Mouse (Mus musculus) kidney, embryonic 14.5 days (tissue): ENCODE results near the gene Nsmce4a. TPM values are rescaled to one million over a fixed set of nuclear protein-coding genes. Genes with fewer than 3 reads are reported as not detected.

Experiments
- ATAC-seq: fragments of 200-750 bp; cut with Nextera tagmentation; 2 replicates; pipeline ENCODE4 v1.8.0; 2017; ENCODE audit warnings: moderate number of reproducible peaks, mild to moderate bottlenecking, moderate TSS enrichment, moderate library complexity; ENCODE audit not compliant: low FRiP score, low TSS enrichment
- H3K27ac ChIP-seq: fragments of 300-500 bp; sonication (generic); 2 replicates; pipeline ENCODE4 v1.5.1; 2014; ENCODE audit warnings: low read depth, mild to moderate bottlenecking, low read length, moderate library complexity, mixed read lengths
- H3K27me3 ChIP-seq: fragments of 300-500 bp; sonication (generic); 2 replicates; pipeline ENCODE4 v1.6.1; 2014; ENCODE audit warnings: mild to moderate bottlenecking, low read length; ENCODE audit not compliant: control insufficient read depth, insufficient read depth
- H3K36me3 ChIP-seq: fragments of 300-500 bp; sonication (generic); 2 replicates; pipeline ENCODE4 v1.6.1; 2014; ENCODE audit warnings: low read length, mixed read lengths; ENCODE audit not compliant: control insufficient read depth, insufficient read depth
- H3K4me1 ChIP-seq: fragments of 300-500 bp; sonication (generic); 2 replicates; pipeline ENCODE4 v1.6.1; 2014; ENCODE audit warnings: low read length, mixed read lengths; ENCODE audit not compliant: control insufficient read depth, insufficient read depth
- H3K4me2 ChIP-seq: fragments of 300-500 bp; sonication (generic); replicated peaks from 2 replicates; pipeline ENCODE4 v1.6.1; 2014; ENCODE audit warnings: low read depth, mild to moderate bottlenecking, low read length
- H3K4me3 ChIP-seq: fragments of 300-500 bp; sonication (generic); 2 replicates; pipeline ENCODE4 v1.5.1; 2014; ENCODE audit warnings: mild to moderate bottlenecking, low read length
- H3K9ac ChIP-seq: fragments of 300-500 bp; sonication (generic); 2 replicates; pipeline ENCODE4 v1.6.1; 2014; ENCODE audit warnings: low read depth, mild to moderate bottlenecking, low read length, moderate library complexity
- H3K9me3 ChIP-seq: fragments of 300-500 bp; sonication (generic); 2 replicates; pipeline ENCODE4 v1.6.1; 2016; ENCODE audit warnings: low read length; ENCODE audit not compliant: control insufficient read depth
- WGBS: fragments of 180-500 bp; shearing (Covaris S2); extraction: QIAGEN DNeasy Blood & Tissue Kit; methylation state at CpG from one replicate; pipeline ENCODE4 v1.1.7; 2014; 5-methylcytosine and 5-hydroxymethylcytosine counted together
- polyA plus RNA-seq: library from polyadenylated mRNA; unstranded; fragments of >200 nt; fragmentation: Nextera tagmentation; extraction: Ambion mirVana; gene quantifications from 2 replicates; pipeline ENCODE4 v1.2.1, GENCODE M21; 2014

Nsmce4a gene
- polyA plus RNA-seq, 1 experiment from 2014 or later, result 228 TPM

DNA sequence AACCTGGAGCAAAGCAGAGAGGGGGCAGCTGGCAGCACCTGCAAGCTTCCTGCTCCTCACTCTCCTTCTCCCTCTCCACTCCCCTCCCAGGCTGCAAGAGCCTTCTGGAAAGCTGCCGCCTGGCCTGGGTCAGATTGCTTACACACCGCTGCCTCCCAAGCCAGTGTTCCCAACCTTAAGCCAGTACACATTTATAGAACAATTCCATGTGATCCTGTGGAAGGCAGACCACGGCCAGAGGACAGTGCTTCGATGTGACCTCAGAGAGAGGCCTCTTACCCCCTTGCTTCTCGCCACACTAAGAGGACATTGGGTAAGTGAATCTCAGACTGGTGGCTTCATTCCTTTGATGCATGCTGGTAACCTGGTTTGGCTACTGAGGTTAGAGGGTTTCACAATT is 20.1 kb downstream of the Nsmce4a start:
- Histone ChIP-seq H3K36me3 (no peaks in the 10 kb centered on the region), H3K27me3 (no peaks in the 10 kb centered on the region), H3K4me3 (no peak overlapping the region), H3K9ac (no peak overlapping the region), H3K4me1 (no peaks in the 10 kb centered on the region), H3K27ac (no peak overlapping the region), H3K4me2 (no peak overlapping the region), H3K9me3 (no peaks in the 10 kb centered on the region; the same call in 1 of the 2 replicates)
- 51% methylated on average over 5 of the region's 5 CpGs for WGBS
- no peak for ATAC-seq

DNA sequence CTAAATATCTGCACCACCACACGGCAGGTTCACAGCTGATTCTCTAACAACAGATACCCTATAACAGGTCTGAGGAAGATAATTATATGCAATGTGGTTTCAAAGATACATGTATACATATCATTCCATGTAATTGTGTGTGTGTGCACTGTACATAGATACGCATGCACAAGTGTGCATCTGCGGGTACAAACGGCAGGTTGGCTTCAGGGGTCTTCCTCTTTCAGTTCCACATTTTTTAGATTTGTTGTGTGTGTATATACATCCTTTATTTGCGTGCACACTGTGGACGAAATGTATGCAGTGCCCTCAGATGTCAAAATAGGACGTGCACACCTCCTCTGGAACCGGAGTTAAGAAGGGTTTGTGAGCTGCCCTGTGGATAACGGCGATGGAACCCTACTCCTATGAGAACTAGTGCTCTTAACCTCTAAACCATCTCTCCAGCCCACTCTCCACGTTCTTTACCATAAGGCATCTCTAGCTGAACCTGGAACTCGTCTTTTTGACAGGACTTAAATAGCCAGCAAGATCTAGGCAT is 25.2 kb downstream of the Nsmce4a start:
- Histone ChIP-seq H3K4me2 (0 out of 2 replicates have a peak overlapping the region, but pooled peaks have one; percentile 4), H3K9me3 (no peaks in the 10 kb centered on the region; the same call in 1 of the 2 replicates), H3K9ac (peak overlapping the region; percentile 99; the same call in 1 of the 2 replicates), H3K4me1 (peaks cover 9% of the 10 kb centered on the region), H3K36me3 (peaks cover 26% of the 10 kb centered on the region), H3K27me3 (no peaks in the 10 kb centered on the region), H3K4me3 (peak overlapping the region; percentile 94; the same call in 1 of the 2 replicates), H3K27ac (no peak overlapping the region)
- ATAC-seq, result no peak
- 87% methylated on average over 12 of the region's 12 CpGs for WGBS

DNA sequence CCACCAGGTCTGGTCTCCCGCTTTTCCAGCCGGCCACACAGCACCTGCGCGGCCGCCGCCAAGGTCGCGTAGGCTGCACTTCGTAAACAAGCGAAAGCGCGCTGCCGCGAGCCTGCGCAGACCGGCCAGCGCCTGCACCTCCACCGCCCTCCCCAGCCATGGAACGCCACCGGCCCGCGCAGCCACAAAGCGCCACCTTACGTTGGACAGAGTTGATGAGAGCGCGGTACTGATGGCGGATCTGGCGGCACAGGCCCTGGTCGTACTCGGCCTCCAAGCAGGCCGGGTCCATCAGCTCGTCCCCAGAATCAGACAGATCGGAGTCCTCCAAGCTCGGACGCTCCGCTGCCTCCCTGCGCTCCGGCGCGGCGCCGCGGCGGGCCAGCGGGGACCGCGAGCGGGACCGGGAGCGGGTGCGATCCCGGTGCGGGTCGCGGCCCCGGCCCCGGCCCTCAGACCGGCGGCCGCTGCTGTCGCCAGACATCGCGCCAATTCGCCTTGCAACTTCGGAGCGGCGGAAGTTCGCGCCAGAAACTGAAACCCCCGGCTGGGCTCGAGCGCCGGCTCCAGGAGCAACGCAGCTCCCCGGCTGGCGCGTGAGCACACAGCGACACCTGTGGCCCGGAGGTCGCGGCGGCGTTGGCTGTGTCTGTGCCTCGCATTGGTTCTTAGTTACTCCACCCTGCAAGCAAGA is 26.0 kb downstream of the Nsmce4a start:
- Histone ChIP-seq H3K9me3 (no peaks in the 10 kb centered on the region; the same call in 1 of the 2 replicates), H3K4me2 (peak overlapping the region; percentile 88), H3K36me3 (peaks cover 33% of the 10 kb centered on the region), H3K27me3 (no peaks in the 10 kb centered on the region), H3K4me3 (peak overlapping the region; percentile 94), H3K27ac (peak overlapping the region; percentile 100), H3K9ac (peak overlapping the region; percentile 99), H3K4me1 (peaks cover 9% of the 10 kb centered on the region)
- ATAC-seq, result peak; percentile 95
- WGBS, result under 1% methylated on average over 76 of the region's 84 CpGs

DNA sequence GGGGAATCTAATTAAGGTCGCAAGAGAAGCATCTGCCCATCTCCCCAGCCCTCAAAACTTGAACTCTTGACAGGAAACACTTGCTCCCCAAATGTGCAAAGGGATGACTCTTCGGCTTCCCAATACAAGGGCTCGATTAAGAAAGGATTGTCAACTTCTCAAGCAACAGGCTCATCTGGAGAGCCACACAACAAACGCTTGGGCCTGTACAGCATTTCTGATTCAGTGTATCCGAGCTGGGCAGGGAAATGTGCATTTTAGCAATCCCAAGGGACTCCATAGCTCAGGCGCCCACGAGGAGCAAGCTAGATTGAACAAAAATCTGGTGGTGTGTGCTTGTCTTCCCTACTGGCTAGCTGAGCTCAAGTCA is 26.5 kb downstream of the Nsmce4a start:
- H3K4me1 ChIP-seq, result peaks cover 9% of the 10 kb centered on the region

DNA sequence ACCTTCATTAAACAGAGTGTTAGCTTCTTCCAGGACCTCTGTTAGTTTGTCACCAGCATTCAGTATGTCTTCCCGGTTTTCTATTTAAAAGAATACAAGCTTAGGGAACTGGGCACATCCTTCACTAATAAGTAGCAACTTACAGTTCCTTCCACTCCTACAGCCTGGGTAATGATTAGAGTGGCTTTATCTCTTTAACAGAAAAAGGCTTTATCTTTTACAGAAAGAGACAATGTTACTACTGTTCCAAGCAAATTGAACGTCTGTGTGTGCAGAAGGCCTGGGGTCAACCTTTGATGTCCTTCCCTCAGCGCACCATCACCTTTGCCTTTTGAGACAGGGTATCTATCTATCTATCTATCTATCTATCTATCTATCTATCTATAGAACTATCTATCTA is 27.0 kb downstream of the Nsmce4a start:
- peaks cover 9% of the 10 kb centered on the region for H3K4me1 ChIP-seq
- no peaks in the 10 kb centered on the region; the same call in 1 of the 2 replicates for H3K9me3 ChIP-seq
- peak overlapping the region; percentile 100 for H3K27ac ChIP-seq
- no peaks in the 10 kb centered on the region for H3K27me3 ChIP-seq
- H3K4me2 ChIP-seq, result peak overlapping the region; percentile 88
- peak overlapping the region; percentile 99 for H3K9ac ChIP-seq
- peak overlapping the region; percentile 94 for H3K4me3 ChIP-seq
- ATAC-seq, result no peak
- WGBS, result 42% methylated on average over 3 of the region's 3 CpGs
- peaks cover 42% of the 10 kb centered on the region for H3K36me3 ChIP-seq

More for the DNA sequence above, 26.5 kb downstream of the Nsmce4a start:
- H3K36me3 ChIP-seq, result peaks cover 38% of the 10 kb centered on the region
- H3K27ac ChIP-seq, result peak overlapping the region; percentile 100
- no peaks in the 10 kb centered on the region; the same call in 1 of the 2 replicates for H3K9me3 ChIP-seq
- peak overlapping the region; percentile 94 for H3K4me3 ChIP-seq
- peak overlapping the region; percentile 99 for H3K9ac ChIP-seq
- no peaks in the 10 kb centered on the region for H3K27me3 ChIP-seq
- H3K4me2 ChIP-seq, result peak overlapping the region; percentile 88
- no peak for ATAC-seq
- 7% methylated on average over 7 of the region's 7 CpGs for WGBS

DNA sequence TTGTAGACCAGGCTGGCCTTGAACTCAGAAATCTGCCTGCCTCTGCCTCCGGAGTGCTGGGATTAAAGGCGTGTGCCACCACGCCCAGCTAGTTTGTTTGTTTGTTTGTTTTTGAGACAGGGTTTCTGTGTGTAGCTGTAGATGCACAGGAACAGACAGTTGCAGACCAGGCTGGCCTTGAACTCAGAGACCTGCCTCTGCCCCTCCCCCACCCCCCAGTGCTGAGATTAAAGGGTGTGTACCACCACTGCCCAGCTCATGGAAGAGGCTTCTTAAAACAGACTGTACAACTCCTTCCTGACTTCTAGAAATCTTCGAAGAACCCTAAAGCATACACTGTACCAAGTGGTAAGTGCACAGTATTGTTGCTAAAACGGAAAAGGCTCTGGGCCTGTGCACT is 27.5 kb downstream of the Nsmce4a start:
- no peak overlapping the region for H3K27ac ChIP-seq
- no peak for ATAC-seq
- 86% methylated on average over 5 of the region's 5 CpGs for WGBS

DNA sequence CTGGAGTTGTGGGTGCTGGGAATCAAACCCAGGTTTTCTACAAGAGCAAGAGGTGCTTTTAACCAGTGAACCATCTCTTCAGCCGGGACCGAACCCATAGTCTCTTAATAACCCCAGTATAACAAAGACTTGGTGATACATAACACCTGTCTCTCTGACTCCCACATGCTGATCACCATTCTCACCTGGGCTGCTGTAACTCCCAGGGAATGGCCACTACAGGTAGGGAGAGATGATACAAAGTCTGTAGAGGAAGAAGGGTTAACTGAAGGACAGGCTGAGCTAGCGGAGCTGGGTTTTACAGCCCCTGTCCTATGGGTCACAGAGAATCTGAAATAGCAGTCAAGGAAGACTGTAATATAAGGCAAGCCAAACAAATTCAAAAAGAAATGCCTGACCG is 29.7 kb downstream of the Nsmce4a start:
- Histone ChIP-seq H3K4me3 (no peak overlapping the region), H3K4me1 (peaks cover 9% of the 10 kb centered on the region), H3K4me2 (no peak overlapping the region), H3K9me3 (no peaks in the 10 kb centered on the region), H3K9ac (no peak overlapping the region), H3K27me3 (no peaks in the 10 kb centered on the region), H3K27ac (no peak overlapping the region), H3K36me3 (peaks cover 67% of the 10 kb centered on the region)
- WGBS, result 89% methylated on average over 4 of the region's 4 CpGs
- no peak for ATAC-seq

More for the DNA sequence above, 27.5 kb downstream of the Nsmce4a start:
- Histone ChIP-seq H3K4me1 (peaks cover 9% of the 10 kb centered on the region), H3K9me3 (no peaks in the 10 kb centered on the region; the same call in 1 of the 2 replicates), H3K36me3 (peaks cover 45% of the 10 kb centered on the region), H3K4me2 (peak overlapping the region; percentile 88), H3K27me3 (no peaks in the 10 kb centered on the region), H3K9ac (no peak overlapping the region; the same call in 1 of the 2 replicates), H3K4me3 (peak overlapping the region; percentile 94; the same call in 1 of the 2 replicates)

DNA sequence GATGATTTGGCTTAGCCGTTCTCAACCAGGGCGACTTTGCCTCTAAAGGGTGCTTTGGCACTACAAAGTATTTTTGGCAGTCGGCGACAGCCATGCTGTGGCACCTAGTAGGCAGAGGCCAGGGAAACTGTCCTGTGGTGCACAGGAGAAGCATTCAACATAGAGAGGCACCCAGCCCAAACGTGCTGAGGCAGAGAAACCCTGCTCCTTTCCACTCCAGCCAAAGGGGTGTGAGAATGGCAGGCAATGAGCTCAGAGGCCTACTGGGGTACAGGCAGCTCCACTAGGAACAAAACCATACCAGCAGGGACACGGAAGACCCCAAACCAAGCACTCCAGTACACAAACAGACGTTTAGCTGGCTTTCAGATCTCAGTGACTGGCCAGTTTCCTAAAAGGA is 32.7 kb downstream of the Nsmce4a start:
- H3K36me3 ChIP-seq, result peaks cover 93% of the 10 kb centered on the region
- no peaks in the 10 kb centered on the region for H3K27me3 ChIP-seq
- no peak overlapping the region for H3K27ac ChIP-seq
- no peak overlapping the region for H3K9ac ChIP-seq
- no peaks in the 10 kb centered on the region for H3K4me1 ChIP-seq
- H3K4me2 ChIP-seq, result no peak overlapping the region
- WGBS, result 87% methylated on average over 7 of the region's 7 CpGs
- no peaks in the 10 kb centered on the region for H3K9me3 ChIP-seq
- no peak for ATAC-seq
- H3K4me3 ChIP-seq, result no peak overlapping the region

DNA sequence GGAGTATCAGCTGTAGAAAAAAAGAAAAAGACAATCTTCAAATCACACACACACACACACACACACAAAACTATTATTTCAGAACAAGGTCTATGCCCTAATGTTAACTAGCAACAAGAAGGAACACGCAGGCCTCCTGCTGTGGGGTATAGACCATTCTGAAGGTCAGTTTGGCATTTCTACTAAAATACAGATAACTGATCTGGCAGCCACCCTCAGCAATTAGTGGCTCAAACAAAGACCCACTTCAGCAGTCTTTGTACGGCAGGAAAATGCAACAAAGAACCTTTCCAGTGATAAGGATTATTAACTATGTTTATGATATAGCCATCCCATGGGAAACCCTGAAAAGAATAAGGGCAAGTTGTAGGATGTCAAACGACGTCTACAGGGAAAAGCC is 35.9 kb downstream of the Nsmce4a start:
- no peaks in the 10 kb centered on the region for H3K27me3 ChIP-seq
- ATAC-seq, result no peak
- H3K4me3 ChIP-seq, result no peak overlapping the region
- H3K27ac ChIP-seq, result no peak overlapping the region
- H3K4me1 ChIP-seq, result no peaks in the 10 kb centered on the region
- 96% methylated on average over 4 of the region's 4 CpGs for WGBS
- H3K9ac ChIP-seq, result no peak overlapping the region
- no peaks in the 10 kb centered on the region for H3K9me3 ChIP-seq
- H3K4me2 ChIP-seq, result no peak overlapping the region
- peaks cover 87% of the 10 kb centered on the region for H3K36me3 ChIP-seq
